Mouse (Mus musculus) neural tube, embryonic 12.5 days (tissue): ENCODE measurements around the gene Parp16. TPM values are rescaled to one million over a fixed set of nuclear protein-coding genes. Genes with fewer than 3 reads are reported as not detected.
"Not testable (repeated sequence)": the region's sequence is repeated elsewhere in the genome, so short reads cannot be mapped to it uniquely, and the experiment has no call there.

Experiments
- ATAC-seq: fragments of 200-750 bp; cut with Nextera tagmentation; 2 replicates; pipeline ENCODE4 v1.8.0; 2017; ENCODE audit warnings: low read depth, mild to moderate bottlenecking, moderate TSS enrichment, moderate library complexity; ENCODE audit not compliant: low FRiP score
- H3K27ac ChIP-seq: fragments of 300-500 bp; sonication (generic); 2 replicates; pipeline ENCODE4 v1.5.1; 2016
- H3K27me3 ChIP-seq: fragments of 300-500 bp; sonication (generic); replicated peaks from 2 replicates; pipeline ENCODE4 v1.6.1; 2016; ENCODE audit warnings: mild to moderate bottlenecking
- H3K36me3 ChIP-seq: fragments of 300-500 bp; sonication (generic); 2 replicates; pipeline ENCODE4 v1.6.1; 2016; ENCODE audit warnings: mild to moderate bottlenecking
- H3K4me1 ChIP-seq: fragments of 300-500 bp; sonication (generic); 2 replicates; pipeline ENCODE4 v1.6.1; 2016
- H3K4me2 ChIP-seq: fragments of 300-500 bp; sonication (generic); replicated peaks from 2 replicates; pipeline ENCODE4 v1.6.1; 2016; ENCODE audit warnings: mild to moderate bottlenecking
- H3K4me3 ChIP-seq: fragments of 300-500 bp; sonication (generic); 2 replicates; pipeline ENCODE4 v1.5.1; 2016
- H3K9ac ChIP-seq: fragments of 300-500 bp; sonication (generic); 2 replicates; pipeline ENCODE4 v1.6.1; 2016; ENCODE audit warnings: mild to moderate bottlenecking
- H3K9me3 ChIP-seq: fragments of 300-500 bp; sonication (generic); 2 replicates; pipeline ENCODE4 v1.6.1; 2016; ENCODE audit warnings: mild to moderate bottlenecking
- WGBS: fragments of 180-500 bp; shearing (Covaris S2); methylation state at CpG from one replicate; pipeline ENCODE4 v1.1.7; 2016; 5-methylcytosine and 5-hydroxymethylcytosine counted together
- polyA plus RNA-seq: library from polyadenylated mRNA; unstranded; fragments of >200 nt; fragmentation: Nextera tagmentation; extraction: Ambion mirVana; gene quantifications from 2 replicates; pipeline ENCODE4 v1.2.1, GENCODE M21; 2016

Gene Parp16
- polyA plus RNA-seq, 1 experiment from 2014 or later = 5.7 TPM

DNA sequence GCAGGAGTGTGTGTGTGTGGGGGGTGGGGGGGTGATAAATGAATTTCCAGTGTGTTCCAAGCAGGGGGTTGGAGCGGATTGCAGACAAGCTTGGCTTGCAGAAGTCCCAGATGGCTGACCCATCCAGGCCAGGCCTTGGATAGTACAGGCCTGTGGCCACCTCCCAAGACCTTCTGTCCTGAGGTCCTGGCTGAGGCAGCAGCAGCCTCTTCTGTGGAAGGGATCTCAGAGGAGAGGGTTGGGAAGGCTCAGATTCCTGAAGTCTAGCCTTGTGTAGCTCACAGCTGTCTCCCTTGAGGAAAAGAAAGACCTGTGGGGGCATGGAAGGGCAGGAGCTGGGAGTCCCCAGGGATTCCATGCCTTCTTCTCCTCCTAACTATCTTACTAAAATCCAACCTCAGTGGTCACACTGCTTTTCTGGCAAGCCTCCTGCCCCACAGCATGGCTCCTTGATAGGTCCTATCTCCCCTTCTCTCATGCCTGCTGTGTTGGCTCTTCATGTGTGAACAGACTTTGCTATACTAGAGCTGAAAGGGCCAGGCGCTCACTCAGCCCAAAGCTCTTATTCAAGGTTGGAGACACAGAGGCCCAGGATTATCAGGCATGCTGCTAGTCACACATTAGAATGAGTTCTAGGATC lies 66.6 kb downstream of the Parp16 start:
- H3K4me1 ChIP-seq = no peaks in the 10 kb centered on the region; the same call in 1 of the 2 replicates
- ATAC-seq = no peak
- H3K9ac ChIP-seq = no peak overlapping the region
- H3K4me3 ChIP-seq = no peak overlapping the region
- H3K27ac ChIP-seq = no peak overlapping the region
- no peak overlapping the region for H3K4me2 ChIP-seq
- no peaks in the 10 kb centered on the region for H3K36me3 ChIP-seq
- no peaks in the 10 kb centered on the region for H3K27me3 ChIP-seq
- WGBS = 90% methylated on average over 2 of the region's 2 CpGs
- no peaks in the 10 kb centered on the region for H3K9me3 ChIP-seq

DNA sequence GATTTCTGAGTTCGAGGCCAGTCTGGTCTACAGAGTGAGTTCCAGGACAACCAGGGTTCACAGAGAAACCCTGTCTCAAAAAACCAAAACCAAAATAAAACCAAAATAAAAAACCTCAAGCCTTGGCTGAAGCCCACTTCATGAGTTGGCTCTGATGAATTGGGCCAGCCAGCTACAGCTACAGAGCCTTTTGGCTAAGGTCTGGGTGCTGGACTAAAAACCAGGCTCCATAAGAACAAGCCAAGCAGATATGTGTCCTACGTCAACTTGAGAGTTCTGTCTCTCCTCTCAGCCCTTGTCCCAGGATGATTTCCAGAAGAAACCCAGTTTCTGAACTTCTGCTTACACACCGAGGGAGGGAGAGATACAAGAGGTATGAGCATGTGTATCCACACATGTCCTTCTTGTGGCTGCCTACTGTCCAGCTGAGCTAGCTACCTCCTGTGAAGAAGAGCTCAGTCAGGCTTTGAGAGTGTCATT lies 67.5 kb downstream of the Parp16 start:
- Histone ChIP-seq H3K4me2 (no peak overlapping the region), H3K4me3 (no peak overlapping the region), H3K36me3 (no peaks in the 10 kb centered on the region), H3K27me3 (no peaks in the 10 kb centered on the region), H3K27ac (no peak overlapping the region), H3K9ac (no peak overlapping the region), H3K9me3 (no peaks in the 10 kb centered on the region), H3K4me1 (peaks cover 4% of the 10 kb centered on the region)
- 95% methylated on average over 3 of the region's 3 CpGs for WGBS
- ATAC-seq = no peak

DNA sequence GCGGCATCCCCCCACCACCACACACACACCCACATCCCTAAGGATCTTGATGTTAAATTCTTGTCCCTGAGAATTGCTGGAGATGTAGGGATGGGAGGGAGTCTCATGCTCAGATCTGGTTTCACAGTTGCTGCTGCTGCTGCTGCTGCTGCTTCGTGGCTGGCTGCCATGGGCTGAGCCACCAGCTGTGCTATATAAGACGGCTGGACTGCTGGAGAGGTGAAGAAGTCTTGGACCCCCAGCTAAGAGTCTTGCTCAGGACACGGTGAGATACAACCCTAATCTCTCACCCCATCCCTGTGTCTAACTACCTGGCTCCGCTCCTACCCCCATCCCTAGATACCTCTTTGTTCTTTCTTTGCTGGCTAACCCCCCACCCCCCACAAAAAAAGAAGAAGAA lies 69.8 kb downstream of the Parp16 start, which contains the start of gene Cilp:
TSS of gene Cilp (plus strand) at position 222 of the 400 bp plus-strand sequence.
- no peak for ATAC-seq
- H3K9ac ChIP-seq = no peak within 1 kb of the TSS
- H3K27ac ChIP-seq = no peak within 1 kb of the TSS
- no peak within 1 kb of the TSS for H3K4me3 ChIP-seq
- H3K9me3 ChIP-seq = no peaks in the 10 kb centered on the region
- 55% methylated on average over 5 of the region's 5 CpGs for WGBS
- no peak within 1 kb of the TSS for H3K4me2 ChIP-seq
- no peaks in the 10 kb centered on the region for H3K27me3 ChIP-seq
- H3K36me3 ChIP-seq = no peaks in the 10 kb centered on the region
- H3K4me1 ChIP-seq = peaks cover 13% of the 10 kb centered on the region

DNA sequence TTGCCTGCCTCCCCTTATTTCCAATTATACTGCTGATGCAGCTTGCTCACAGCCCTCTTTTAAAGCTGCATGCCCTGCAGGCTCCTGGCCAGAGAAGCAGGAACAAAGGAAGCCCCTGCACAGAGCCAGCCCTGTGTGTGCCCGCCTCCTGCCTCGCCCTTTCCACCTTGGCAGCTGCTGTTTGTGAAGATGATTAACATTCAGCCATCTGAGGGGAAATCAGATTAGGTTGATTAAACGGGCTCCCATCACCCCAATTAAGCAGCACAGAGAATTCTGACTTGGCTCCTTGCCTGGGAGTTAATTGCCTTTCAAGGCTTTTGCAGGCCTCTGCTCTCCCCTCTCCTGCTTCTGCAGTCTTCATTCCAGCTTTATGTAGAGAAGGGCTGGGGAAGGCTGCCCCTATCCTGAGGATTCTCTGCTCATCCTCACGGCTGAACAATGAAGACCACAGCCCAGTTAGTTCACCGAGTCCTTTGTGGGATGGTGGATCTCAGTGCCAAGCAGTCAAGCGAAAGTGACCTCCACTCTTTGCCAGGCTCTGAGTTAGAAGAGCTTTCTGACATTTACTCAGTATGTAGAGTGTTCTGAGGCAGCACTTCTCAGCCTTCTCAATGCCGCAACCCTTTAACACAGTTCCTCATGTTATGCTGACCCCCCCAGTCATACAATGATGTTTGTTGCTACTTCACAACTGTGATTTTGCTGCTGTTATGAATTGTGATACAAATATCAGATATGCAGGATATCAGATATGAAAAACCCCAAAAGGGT lies 72.8 kb downstream of the Parp16 start:
- H3K27ac ChIP-seq = peak overlapping the region; percentile 66
- H3K4me2 ChIP-seq = 0 out of 2 replicates have a peak overlapping the region, but pooled peaks have one; percentile 2
- WGBS = 36% methylated on average over 7 of the region's 7 CpGs
- no peaks in the 10 kb centered on the region for H3K9me3 ChIP-seq
- H3K27me3 ChIP-seq = no peaks in the 10 kb centered on the region
- no peak overlapping the region for H3K4me3 ChIP-seq
- no peaks in the 10 kb centered on the region for H3K36me3 ChIP-seq
- no peak overlapping the region for H3K9ac ChIP-seq
- peaks cover 13% of the 10 kb centered on the region for H3K4me1 ChIP-seq
- peak; percentile 87 for ATAC-seq

DNA sequence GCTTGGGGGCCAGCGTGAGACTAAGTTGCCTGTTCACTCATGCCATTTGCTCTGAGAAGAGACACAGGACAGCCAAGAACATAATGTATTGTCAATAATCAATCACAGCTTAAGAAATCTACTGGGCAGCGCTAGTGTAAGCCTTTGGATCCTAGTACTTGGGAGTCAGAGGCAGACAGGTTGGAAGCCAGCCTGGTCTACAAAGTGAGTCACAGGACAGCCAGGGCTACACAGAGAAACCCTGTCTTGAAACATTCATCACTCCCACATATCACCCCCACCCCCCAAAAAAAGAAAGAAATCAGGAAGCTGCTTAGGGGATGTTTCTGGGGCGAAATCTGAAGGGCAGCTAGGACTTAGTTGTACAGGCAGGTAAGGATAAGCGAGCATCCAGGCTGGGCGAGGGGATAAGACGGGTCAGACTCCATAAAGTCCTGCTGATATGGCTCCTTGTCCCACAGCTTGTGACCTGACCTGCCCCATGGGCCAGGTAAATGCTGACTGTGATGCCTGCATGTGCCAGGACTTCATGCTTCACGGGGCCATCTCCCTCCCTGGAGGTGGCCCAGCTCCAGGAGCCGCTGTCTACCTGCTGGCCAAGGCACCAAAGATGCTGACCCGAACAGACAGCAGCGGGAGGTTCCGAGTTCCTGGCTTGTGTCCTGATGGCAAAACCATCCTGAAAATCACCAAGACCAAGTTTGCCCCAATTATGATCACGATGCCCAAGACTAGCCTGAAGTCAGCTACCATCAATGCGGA lies 78.1 kb downstream of the Parp16 start:
- no peaks in the 10 kb centered on the region for H3K27me3 ChIP-seq
- 91% methylated on average over 13 of the region's 13 CpGs for WGBS
- no peak overlapping the region for H3K4me3 ChIP-seq
- no peaks in the 10 kb centered on the region for H3K9me3 ChIP-seq
- no peaks in the 10 kb centered on the region for H3K36me3 ChIP-seq
- H3K4me2 ChIP-seq = no peak overlapping the region
- no peak overlapping the region for H3K27ac ChIP-seq
- peaks cover 4% of the 10 kb centered on the region; the same call in 1 of the 2 replicates for H3K4me1 ChIP-seq
- no peak for ATAC-seq
- no peak overlapping the region for H3K9ac ChIP-seq

DNA sequence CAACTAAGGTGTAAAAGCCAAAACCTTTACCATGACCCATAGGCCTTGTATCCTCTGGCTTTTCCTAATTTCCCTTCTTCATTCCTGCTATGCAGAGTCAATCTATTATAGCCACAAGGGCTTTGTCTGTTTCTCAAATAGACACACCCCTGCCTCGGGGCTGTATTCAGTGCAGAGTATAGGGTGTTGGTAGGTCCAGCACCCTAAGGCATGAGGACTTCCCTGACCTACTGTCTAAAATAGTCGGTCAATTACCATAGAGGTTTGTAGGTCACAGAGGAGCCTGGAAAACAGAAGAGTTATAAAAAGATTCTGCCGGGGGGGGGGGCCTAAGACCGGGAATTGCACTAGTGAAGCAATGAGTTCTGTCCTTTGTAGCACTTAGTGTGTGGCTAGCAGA lies 78.7 kb downstream of the Parp16 start:
- Histone ChIP-seq H3K4me2 (no peak overlapping the region), H3K9me3 (no peaks in the 10 kb centered on the region), H3K4me3 (no peak overlapping the region), H3K27ac (no peak overlapping the region), H3K9ac (no peak overlapping the region), H3K4me1 (no peaks in the 10 kb centered on the region), H3K27me3 (no peaks in the 10 kb centered on the region), H3K36me3 (no peaks in the 10 kb centered on the region)
- no peak for ATAC-seq
- WGBS = 77% methylated on average over 4 of the region's 4 CpGs

DNA sequence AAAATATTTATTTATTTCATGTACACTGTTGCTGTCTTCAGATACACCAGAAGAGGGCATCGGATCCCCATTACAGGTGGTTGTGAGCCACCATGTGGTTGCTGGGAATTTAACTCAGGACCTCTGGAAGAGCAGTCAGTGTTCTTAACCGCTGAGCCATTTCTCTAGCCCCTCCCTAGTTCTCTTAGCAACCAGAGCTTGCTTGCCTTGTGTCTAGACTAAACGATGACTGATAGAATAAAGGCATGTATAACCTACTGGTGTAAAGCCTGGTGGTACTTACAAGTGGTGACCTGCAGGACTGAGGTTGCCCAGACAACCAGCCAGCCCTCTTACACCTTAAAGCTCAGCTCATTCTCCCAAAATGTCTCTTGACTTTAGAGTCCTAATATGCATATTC lies 79.7 kb downstream of the Parp16 start:
- not testable (repeated sequence) for H3K4me2 ChIP-seq, H3K9me3 ChIP-seq, H3K27me3 ChIP-seq, ATAC-seq, H3K9ac ChIP-seq, H3K4me3 ChIP-seq, H3K36me3 ChIP-seq, H3K27ac ChIP-seq, H3K4me1 ChIP-seq
- 76% methylated on average over 3 of the region's 3 CpGs for WGBS

DNA sequence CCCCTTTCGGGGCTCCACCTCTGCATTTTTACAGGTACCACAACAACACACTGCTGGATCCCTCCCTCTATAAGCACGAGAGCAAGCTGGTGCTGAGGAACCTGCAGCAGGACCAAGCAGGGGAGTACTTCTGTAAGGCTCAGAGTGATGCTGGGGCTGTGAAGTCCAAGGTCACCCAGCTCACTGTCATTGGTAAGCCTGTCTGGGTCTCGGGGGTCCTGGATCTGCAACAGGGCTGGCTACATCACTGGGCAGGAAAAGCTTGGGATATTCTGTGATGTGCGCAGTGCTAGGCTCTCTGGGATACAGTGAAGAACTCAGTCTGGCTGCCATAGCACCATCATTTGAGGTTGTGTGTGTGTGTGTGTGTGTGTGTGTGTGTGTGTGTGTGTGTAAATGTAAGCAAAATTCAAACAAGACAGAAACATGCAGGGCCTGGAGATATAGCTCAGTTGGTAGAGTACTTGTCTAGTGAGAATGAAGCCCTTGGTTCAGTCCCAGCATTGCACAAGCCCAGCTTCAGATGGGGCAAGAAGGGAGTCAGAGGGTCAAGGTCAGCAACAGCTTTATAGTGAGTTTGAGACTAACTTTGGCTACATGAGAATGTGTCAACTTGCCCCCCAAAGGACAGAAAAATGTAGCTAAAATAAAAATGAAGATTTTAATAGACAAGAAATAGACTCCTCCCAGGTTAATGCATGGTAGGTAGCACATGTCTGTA lies 80.8 kb downstream of the Parp16 start:
- Histone ChIP-seq H3K9ac (no peak overlapping the region), H3K4me1 (no peaks in the 10 kb centered on the region)

DNA sequence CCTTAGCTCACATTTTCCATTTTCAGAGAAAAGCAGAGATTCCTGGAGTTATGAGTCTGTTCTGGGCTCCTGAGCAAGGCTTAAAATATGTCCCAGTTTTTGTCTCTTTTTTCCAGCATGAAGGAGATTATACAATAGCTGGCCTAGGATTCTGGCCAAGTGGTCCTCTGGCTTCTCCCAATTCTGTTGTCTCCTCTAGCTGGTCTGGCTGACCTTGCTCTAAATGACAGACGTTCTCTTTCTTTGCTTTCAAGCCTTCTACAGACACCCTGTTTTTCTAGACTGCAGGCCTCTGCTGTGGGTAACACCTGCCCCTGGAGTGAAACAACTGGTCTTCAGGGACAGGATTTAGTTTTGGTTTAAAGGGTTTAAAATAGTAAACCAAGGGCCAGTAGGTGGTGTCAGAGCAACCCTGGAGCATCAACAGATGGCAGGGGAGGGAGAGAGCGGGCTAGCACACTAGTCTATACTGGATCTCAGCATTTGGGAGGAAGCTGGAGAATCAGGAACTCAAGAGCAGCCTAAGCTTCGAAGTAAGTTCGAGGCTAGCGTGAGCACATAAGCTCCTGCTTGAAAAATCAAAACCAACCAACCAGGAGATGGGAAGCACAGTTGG lies 86.5 kb downstream of the Parp16 start:
- Histone ChIP-seq H3K27ac (no peak overlapping the region), H3K9ac (no peak overlapping the region), H3K9me3 (no peaks in the 10 kb centered on the region), H3K27me3 (no peaks in the 10 kb centered on the region), H3K4me3 (no peak overlapping the region), H3K36me3 (no peaks in the 10 kb centered on the region), H3K4me1 (no peaks in the 10 kb centered on the region), H3K4me2 (no peak overlapping the region)
- 80% methylated on average over 5 of the region's 5 CpGs for WGBS
- ATAC-seq = no peak

More for the DNA sequence above, 80.8 kb downstream of the Parp16 start:
- H3K4me3 ChIP-seq = no peak overlapping the region
- no peak overlapping the region for H3K27ac ChIP-seq
- ATAC-seq = no peak
- 82% methylated on average over 4 of the region's 4 CpGs for WGBS
- no peak overlapping the region for H3K4me2 ChIP-seq
- H3K27me3 ChIP-seq = no peaks in the 10 kb centered on the region
- no peaks in the 10 kb centered on the region for H3K36me3 ChIP-seq
- no peaks in the 10 kb centered on the region for H3K9me3 ChIP-seq

DNA sequence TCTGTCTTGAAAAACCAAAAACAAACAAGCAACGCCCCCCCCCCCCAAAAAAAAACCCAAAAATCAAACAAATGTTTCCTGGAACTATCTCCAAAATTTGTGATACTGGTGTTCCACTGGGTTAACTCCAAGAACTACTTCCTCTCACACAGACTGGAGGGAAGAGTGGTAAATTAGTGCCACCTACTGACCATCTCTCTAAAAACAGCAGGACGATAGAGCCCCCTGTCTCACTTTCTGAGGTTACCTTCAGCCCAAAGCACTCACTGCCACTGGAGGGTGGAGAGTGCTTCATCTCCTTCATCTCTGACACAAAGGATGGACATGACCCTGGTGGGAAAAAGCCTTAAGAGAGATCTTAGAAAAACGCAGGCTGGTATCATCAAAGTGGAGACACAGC lies 88.1 kb downstream of the Parp16 start:
- no peak overlapping the region for H3K4me3 ChIP-seq
- H3K9ac ChIP-seq = no peak overlapping the region
- WGBS = 2% methylated on average over 3 of the region's 3 CpGs
- no peaks in the 10 kb centered on the region for H3K9me3 ChIP-seq
- H3K4me1 ChIP-seq = no peaks in the 10 kb centered on the region
- no peak overlapping the region for H3K4me2 ChIP-seq
- no peaks in the 10 kb centered on the region for H3K27me3 ChIP-seq
- no peak overlapping the region for H3K27ac ChIP-seq
- no peak for ATAC-seq
- H3K36me3 ChIP-seq = no peaks in the 10 kb centered on the region

DNA sequence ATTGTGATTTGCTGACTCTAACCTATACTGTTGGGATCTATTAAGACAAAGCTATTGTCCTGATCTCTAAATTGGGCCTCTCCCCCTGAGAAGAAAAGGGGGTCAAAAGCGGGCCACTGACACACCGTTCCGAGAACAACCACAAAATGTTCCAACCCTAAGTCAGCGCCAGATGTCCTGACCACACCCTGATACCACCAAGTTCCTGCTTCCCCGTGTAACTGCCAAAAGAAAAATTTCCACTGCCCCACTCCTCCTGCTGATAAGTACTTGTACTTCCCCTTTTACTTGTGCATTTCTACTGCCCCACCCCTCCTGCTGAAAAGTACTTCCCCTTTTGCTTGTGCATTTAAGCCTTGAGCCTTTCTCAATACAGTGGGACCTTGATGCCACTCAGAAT lies 93.1 kb downstream of the Parp16 start:
- H3K4me2 ChIP-seq, H3K4me1 ChIP-seq, H3K9me3 ChIP-seq, H3K36me3 ChIP-seq, H3K9ac ChIP-seq, H3K27ac ChIP-seq, H3K27me3 ChIP-seq, ATAC-seq, H3K4me3 ChIP-seq: not testable (repeated sequence)
- 85% methylated on average over 5 of the region's 5 CpGs for WGBS
